Mouse (Mus musculus) embryonic facial prominence, embryonic 10.5 days (tissue): ENCODE results near the gene 2310007B03Rik. TPM values are rescaled to one million over a fixed set of nuclear protein-coding genes. Genes with fewer than 3 reads are reported as not detected.
"Not testable (repeated sequence)": the region's sequence is repeated elsewhere in the genome, so short reads cannot be mapped to it uniquely, and the experiment has no call there.

ENCODE experiments used
- DNase-seq: peaks from one replicate; pipeline ENCODE4 v3.0.0-alpha.2; 2017; ENCODE audit warnings: low spot score
- H3K27ac ChIP-seq: fragments of 300-500 bp; sonication (generic); replicated peaks from 2 replicates; pipeline ENCODE4 v1.5.1; 2016; ENCODE audit warnings: mild to moderate bottlenecking
- H3K27me3 ChIP-seq: fragments of 300-500 bp; sonication (generic); replicated peaks from 2 replicates; pipeline ENCODE4 v1.6.1; 2016; ENCODE audit warnings: low read depth, mild to moderate bottlenecking; ENCODE audit not compliant: poor library complexity, severe bottlenecking
- H3K36me3 ChIP-seq: fragments of 300-500 bp; sonication (generic); replicated peaks from 2 replicates; pipeline ENCODE4 v1.6.1; 2016; ENCODE audit warnings: mild to moderate bottlenecking, moderate library complexity
- H3K4me1 ChIP-seq: fragments of 300-500 bp; sonication (generic); 2 replicates; pipeline ENCODE4 v1.6.1; 2016
- H3K4me3 ChIP-seq: fragments of 300-500 bp; sonication (generic); 2 replicates; pipeline ENCODE4 v1.5.1; 2016; ENCODE audit warnings: mild to moderate bottlenecking, moderate library complexity
- H3K9me3 ChIP-seq: fragments of 300-500 bp; sonication (generic); 2 replicates; pipeline ENCODE4 v1.6.1; 2016; ENCODE audit warnings: mild to moderate bottlenecking
- WGBS: fragments of 180-500 bp; shearing (Covaris S2); methylation state at CpG from one replicate; pipeline ENCODE4 v1.1.7; 2016; 5-methylcytosine and 5-hydroxymethylcytosine counted together
- polyA plus RNA-seq: library from polyadenylated mRNA; unstranded; fragments of >200 nt; fragmentation: Nextera tagmentation; extraction: Ambion mirVana; gene quantifications from 2 replicates; pipeline ENCODE4 v1.2.1, GENCODE M21; 2016

2310007B03Rik gene
- 0.87 and 1.5 TPM in 2 replicates for polyA plus RNA-seq

DNA sequence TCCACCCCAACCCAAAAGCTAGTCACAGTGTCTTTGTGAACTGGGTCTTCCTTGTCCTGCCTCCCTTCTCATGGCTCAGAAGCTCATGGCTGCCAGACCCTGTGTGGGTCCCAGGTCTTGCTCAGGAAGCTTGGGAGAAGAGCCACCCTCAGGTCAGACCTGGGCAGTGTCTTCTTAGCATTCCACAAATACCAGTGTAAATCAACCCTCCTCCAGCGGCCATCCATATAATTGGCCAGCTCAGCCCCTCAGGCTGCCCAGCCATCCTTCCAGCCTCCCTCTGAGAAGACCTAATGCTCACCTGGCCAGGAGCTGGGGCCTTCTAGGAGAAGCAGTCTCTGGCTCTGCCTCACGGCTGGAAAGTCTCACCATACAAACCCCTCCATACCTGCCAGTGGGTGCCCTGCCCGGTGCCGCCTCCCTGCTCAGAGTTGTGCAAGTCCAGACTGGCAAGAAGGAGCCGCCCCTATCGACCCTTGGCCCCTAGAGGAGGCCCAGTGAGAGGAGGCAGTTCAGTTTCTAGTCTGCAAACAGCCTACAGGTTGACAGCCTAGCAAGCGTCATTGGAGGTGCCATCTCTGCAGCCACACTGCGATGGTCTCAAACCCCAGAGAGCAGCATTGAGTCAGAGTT lies at the start of gene 2310007B03Rik:
TSS of gene 2310007B03Rik (minus strand) at position 448 of the 633 bp plus-strand sequence.
- peaks cover 18% of the 10 kb centered on the region for H3K4me1 ChIP-seq
- H3K27me3 ChIP-seq, result no peaks in the 10 kb centered on the region
- no peaks in the 10 kb centered on the region for H3K36me3 ChIP-seq
- peak within 1 kb of the TSS; percentile 37; the same call in 1 of the 2 replicates for H3K27ac ChIP-seq
- DNase-seq, result peak; percentile 16
- H3K9me3 ChIP-seq, result no peaks in the 10 kb centered on the region
- WGBS, result 72% methylated on average over 8 of the region's 8 CpGs
- no peak within 1 kb of the TSS for H3K4me3 ChIP-seq

DNA sequence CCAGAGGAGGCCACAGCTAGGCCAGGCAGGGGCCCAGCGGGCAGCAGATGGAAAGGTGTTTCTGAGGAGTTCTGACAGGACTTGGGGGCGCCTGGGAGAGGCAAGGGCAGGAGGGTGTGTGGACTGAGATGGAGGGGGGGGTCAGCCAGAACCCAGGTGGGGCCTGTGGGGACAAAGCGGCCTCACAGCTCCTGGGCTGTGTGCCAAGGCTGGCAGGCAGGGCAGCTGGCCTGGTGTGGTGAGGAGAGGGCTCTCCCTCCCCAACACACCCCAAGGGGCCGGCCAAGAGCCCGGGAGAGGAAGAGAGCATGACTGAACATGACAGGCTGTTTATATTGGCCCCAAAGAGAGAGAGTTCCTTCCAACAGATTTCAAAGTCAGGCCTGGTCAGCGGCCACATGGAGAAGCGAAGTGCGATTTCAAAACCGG lies 49.5 kb upstream of the 2310007B03Rik start:
- peaks cover 71% of the 10 kb centered on the region for H3K4me1 ChIP-seq
- 55% methylated on average over 9 of the region's 9 CpGs for WGBS
- no peak overlapping the region for H3K4me3 ChIP-seq
- H3K36me3 ChIP-seq, result no peaks in the 10 kb centered on the region
- no peaks in the 10 kb centered on the region for H3K27me3 ChIP-seq
- DNase-seq, result peak; percentile 51
- no peaks in the 10 kb centered on the region for H3K9me3 ChIP-seq
- peak overlapping the region; percentile 73 for H3K27ac ChIP-seq

GRCm38 (mm10) chr1:93207536-93208064 lies 46.9 kb upstream of the 2310007B03Rik start:
- Histone ChIP-seq H3K9me3 (no peaks in the 10 kb centered on the region), H3K4me1 (peaks cover 50% of the 10 kb centered on the region)

GRCm38 (mm10) chr1:93206277-93206970 lies 45.7 kb upstream of the 2310007B03Rik start:
- Histone ChIP-seq H3K27me3 (no peaks in the 10 kb centered on the region), H3K27ac (peak overlapping the region; percentile 16; the same call in 1 of the 2 replicates), H3K4me1 (peaks cover 38% of the 10 kb centered on the region), H3K4me3 (no peak overlapping the region), H3K36me3 (no peaks in the 10 kb centered on the region), H3K9me3 (no peaks in the 10 kb centered on the region)
- 63% methylated on average over 12 of the region's 12 CpGs for WGBS
- DNase-seq, result peak; percentile 27

More at GRCm38 (mm10) chr1:93207536-93208064, 46.9 kb upstream of the 2310007B03Rik start:
- WGBS, result 90% methylated on average over 4 of the region's 4 CpGs
- Histone ChIP-seq H3K27me3 (no peaks in the 10 kb centered on the region), H3K27ac (peak overlapping the region; percentile 26), H3K36me3 (no peaks in the 10 kb centered on the region), H3K4me3 (no peak overlapping the region)
- no peak for DNase-seq

DNA sequence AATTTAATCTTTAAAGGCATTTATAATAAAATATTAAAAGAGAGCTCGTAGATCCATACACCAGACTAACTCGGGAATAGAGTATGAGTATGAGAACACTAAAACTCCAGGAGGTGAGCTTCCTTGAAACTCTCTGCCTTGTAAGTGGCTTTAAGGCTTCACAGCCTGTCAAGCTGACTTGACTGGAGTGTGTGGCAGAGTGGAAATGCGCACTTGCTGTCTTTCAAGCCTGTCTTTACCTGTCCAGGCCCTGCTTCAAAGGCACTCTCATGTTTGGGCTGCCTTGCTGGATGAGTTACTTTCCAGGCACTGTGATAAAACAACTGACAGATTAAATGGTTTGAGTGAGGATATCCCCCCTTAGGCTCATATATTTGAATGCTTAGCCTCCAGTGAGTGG lies 37.2 kb upstream of the 2310007B03Rik start:
- no peak for DNase-seq
- WGBS, result 85% methylated on average over 3 of the region's 3 CpGs

DNA sequence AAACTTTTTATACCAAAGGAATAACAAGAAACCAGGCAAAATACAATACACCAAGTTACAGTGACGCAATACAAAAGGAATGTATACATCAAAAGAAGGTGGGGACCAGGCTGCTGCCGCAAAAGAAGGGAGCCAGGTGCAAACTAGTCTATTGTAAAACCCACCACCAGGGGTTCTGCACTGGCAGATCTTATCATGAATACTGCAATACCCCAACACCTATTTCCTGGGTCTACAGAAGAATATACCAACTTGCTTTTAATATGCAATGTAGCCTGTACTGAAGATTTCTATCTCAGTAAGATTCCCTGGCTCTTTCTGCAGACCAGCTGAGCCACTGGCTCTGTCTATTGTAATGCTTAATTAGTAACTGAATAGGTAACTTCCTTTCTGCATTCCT lies 36.7 kb upstream of the 2310007B03Rik start:
- not testable (repeated sequence) for H3K4me1 ChIP-seq

More for the DNA sequence above, 37.2 kb upstream of the 2310007B03Rik start:
- no peaks in the 10 kb centered on the region for H3K4me1 ChIP-seq
- H3K4me3 ChIP-seq, result no peak overlapping the region
- peaks cover 6% of the 10 kb centered on the region; the same call in 1 of the 2 replicates for H3K27me3 ChIP-seq
- peaks cover 3% of the 10 kb centered on the region; the same call in 1 of the 2 replicates for H3K9me3 ChIP-seq
- no peaks in the 10 kb centered on the region for H3K36me3 ChIP-seq
- H3K27ac ChIP-seq, result no peak overlapping the region

DNA sequence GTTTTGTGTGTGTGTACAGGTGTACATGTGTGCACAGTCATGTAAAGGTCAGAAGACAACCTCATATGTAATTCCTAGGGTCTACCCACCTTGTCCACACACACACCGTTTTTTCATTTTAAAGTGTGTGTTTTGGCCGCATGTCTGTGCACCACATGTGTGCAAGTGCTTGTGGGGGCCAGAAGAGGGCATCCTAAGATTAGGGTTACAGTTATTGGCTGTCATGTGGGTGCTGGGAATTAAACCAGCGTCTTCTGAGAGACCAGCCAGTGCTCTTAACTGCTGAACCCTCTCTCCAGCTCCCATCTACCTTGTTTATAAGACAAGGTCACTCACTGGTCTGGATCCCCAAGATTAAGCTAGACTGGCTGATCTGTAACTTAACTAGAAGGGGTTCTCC lies 34.2 kb upstream of the 2310007B03Rik start:
- H3K4me1 ChIP-seq, result peaks cover 14% of the 10 kb centered on the region
- 87% methylated on average over 3 of the region's 3 CpGs for WGBS
- no peak overlapping the region for H3K27ac ChIP-seq
- peaks cover 23% of the 10 kb centered on the region for H3K27me3 ChIP-seq
- peaks cover 3% of the 10 kb centered on the region; the same call in 1 of the 2 replicates for H3K9me3 ChIP-seq
- no peak overlapping the region for H3K4me3 ChIP-seq
- no peak for DNase-seq
- H3K36me3 ChIP-seq, result no peaks in the 10 kb centered on the region

More for the DNA sequence above, 36.7 kb upstream of the 2310007B03Rik start:
- not testable (repeated sequence) for H3K27ac ChIP-seq, H3K4me3 ChIP-seq, H3K9me3 ChIP-seq, H3K36me3 ChIP-seq, DNase-seq, H3K27me3 ChIP-seq
- 93% methylated on average over 2 of the region's 2 CpGs for WGBS

DNA sequence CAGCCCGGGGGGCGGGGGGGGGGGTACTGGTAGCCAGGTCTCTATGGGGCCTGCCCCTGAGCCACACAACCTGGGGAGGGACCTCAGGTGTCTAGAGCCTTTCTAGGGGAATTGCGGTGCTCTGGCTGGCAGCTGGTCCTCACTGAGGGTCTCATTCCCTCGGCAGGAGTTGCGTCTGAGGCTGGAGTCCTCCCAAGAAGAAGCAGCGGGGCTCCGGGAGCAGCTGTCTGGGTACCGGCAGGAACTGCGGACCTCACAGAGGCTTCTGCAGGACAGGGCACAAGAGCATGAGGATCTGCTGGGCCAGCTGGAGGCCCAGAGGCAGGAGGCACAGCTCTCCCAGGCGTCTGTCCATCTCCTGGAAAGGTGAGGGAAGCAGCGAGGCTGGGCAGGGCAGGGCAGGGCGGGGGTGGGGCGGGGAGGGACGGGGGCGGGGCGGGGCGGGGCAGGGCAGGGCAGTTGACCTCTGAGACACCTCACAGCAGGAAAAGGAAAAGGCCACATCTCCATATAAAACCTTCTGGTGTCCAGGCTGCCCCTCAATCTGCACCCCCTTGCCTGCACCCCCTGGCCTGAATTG lies 30.1 kb upstream of the 2310007B03Rik start:
- H3K27ac ChIP-seq, result peak overlapping the region; percentile 65; the same call in 1 of the 2 replicates
- WGBS, result 4% methylated on average over 17 of the region's 17 CpGs
- peak overlapping the region; percentile 40 for H3K4me3 ChIP-seq

GRCm38 (mm10) chr1:93184071-93184828 lies 23.5 kb upstream of the 2310007B03Rik start:
- H3K27ac ChIP-seq, result no peak overlapping the region
- DNase-seq, result no peak
- no peak overlapping the region for H3K4me3 ChIP-seq
- H3K36me3 ChIP-seq, result no peaks in the 10 kb centered on the region
- WGBS, result 81% methylated on average over 14 of the region's 14 CpGs
- H3K4me1 ChIP-seq, result peaks cover 20% of the 10 kb centered on the region; the same call in 1 of the 2 replicates
- H3K27me3 ChIP-seq, result peaks cover 50% of the 10 kb centered on the region
- no peaks in the 10 kb centered on the region for H3K9me3 ChIP-seq

More for the DNA sequence above, 30.1 kb upstream of the 2310007B03Rik start:
- peaks cover 3% of the 10 kb centered on the region; the same call in 1 of the 2 replicates for H3K9me3 ChIP-seq
- DNase-seq, result peak; percentile 26
- H3K36me3 ChIP-seq, result no peaks in the 10 kb centered on the region
- H3K4me1 ChIP-seq, result peaks cover 16% of the 10 kb centered on the region
- peaks cover 60% of the 10 kb centered on the region for H3K27me3 ChIP-seq

- WGBS, result 91% methylated on average over 7 of the region's 7 CpGs
- no peak for DNase-seq
- Histone ChIP-seq H3K36me3 (no peaks in the 10 kb centered on the region), H3K27me3 (peaks cover 41% of the 10 kb centered on the region), H3K4me3 (no peak overlapping the region), H3K9me3 (no peaks in the 10 kb centered on the region), H3K27ac (no peak overlapping the region), H3K4me1 (peaks cover 27% of the 10 kb centered on the region)
Observed at GRCm38 (mm10) chr1:93182281-93182680, 21.5 kb upstream of the 2310007B03Rik start.

GRCm38 (mm10) chr1:93176525-93177332 lies 16.0 kb upstream of the 2310007B03Rik start:
- H3K27ac ChIP-seq, result peak overlapping the region; percentile 89
- 1% methylated on average over 44 of the region's 44 CpGs for WGBS
- peak overlapping the region; percentile 56 for H3K4me3 ChIP-seq
- no peaks in the 10 kb centered on the region for H3K9me3 ChIP-seq
- no peaks in the 10 kb centered on the region for H3K36me3 ChIP-seq
- peak; percentile 93 for DNase-seq
- peaks cover 49% of the 10 kb centered on the region for H3K4me1 ChIP-seq
- H3K27me3 ChIP-seq, result peaks cover 40% of the 10 kb centered on the region
